Mouse (Mus musculus) CH12.LX (cell line): ENCODE measurements around the gene Vamp2.
A peak's percentile ranks its signal among the peaks of the same experiment; 100 is the strongest.

ENCODE experiments used
- BHLHE40 ChIP-seq: IDR thresholded peaks from 2 replicates; pipeline ENCODE4 v1.6.1; 2011; ENCODE audit warnings: mild to moderate bottlenecking, low read depth, low read length, improper control_type of control experiment
- CHD2 ChIP-seq: IDR thresholded peaks from 2 replicates; pipeline ENCODE4 v1.6.1; 2011; ENCODE audit warnings: low read length, improper control_type of control experiment
- CTCF ChIP-seq, 2 experiments: IDR thresholded peaks in 1 of 2; conservative IDR thresholded peaks in 1 of 2; 2 replicates each; pipeline ENCODE4 v1.5.1; 2011 to 2012; ENCODE audit warnings: low read depth in 2 of 2, low read length in 2 of 2, improper control_type of control experiment in 1 of 2, inconsistent platforms in 1 of 2, mild to moderate bottlenecking in 1 of 2, moderate library complexity in 1 of 2
- EP300 ChIP-seq: IDR thresholded peaks from 2 replicates; pipeline ENCODE4 v1.6.1; 2011; ENCODE audit warnings: low read length, improper control_type of control experiment
- MAX ChIP-seq: IDR thresholded peaks from 2 replicates; pipeline ENCODE4 v1.6.1; 2011; ENCODE audit warnings: low read length, improper control_type of control experiment
- MAZ ChIP-seq: IDR thresholded peaks from 2 replicates; pipeline ENCODE4 v1.6.1; 2012; ENCODE audit warnings: low read depth, mild to moderate bottlenecking, inconsistent platforms, low read length, improper control_type of control experiment, moderate library complexity
- POLR2A ChIP-seq: IDR thresholded peaks from 2 replicates; pipeline ENCODE4 v1.6.1; 2011; ENCODE audit warnings: low read depth, mild to moderate bottlenecking, improper control_type of control experiment, low read length
- SIN3A ChIP-seq: IDR thresholded peaks from 2 replicates; pipeline ENCODE4 v1.6.1; 2012; ENCODE audit warnings: low read length, improper control_type of control experiment, inconsistent platforms
- UBTF ChIP-seq: IDR thresholded peaks from 2 replicates; pipeline ENCODE4 v1.6.1; 2012; ENCODE audit warnings: low read depth, mild to moderate bottlenecking, inconsistent platforms, low read length, improper control_type of control experiment, moderate library complexity
- USF2 ChIP-seq: conservative IDR thresholded peaks from 2 replicates; pipeline ENCODE4 v1.6.1; 2011; ENCODE audit warnings: low read depth, low read length, improper control_type of control experiment
- ZKSCAN1 ChIP-seq: IDR thresholded peaks from 2 replicates; pipeline ENCODE4 v1.6.1; 2012; ENCODE audit warnings: low read depth, inconsistent platforms, low read length, improper control_type of control experiment, borderline replicate concordance
- ZNF384 ChIP-seq: IDR thresholded peaks from 2 replicates; pipeline ENCODE4 v1.6.1; 2012; ENCODE audit warnings: low read depth, low read length, improper control_type of control experiment, inconsistent platforms

GRCm38 (mm10) chr11:69117737-69118695 is 29.7 kb downstream of the Vamp2 start:
- TF ChIP-seq USF2 (no peak), POLR2A (0 out of 2 replicates have a peak, but pooled peaks have one; percentile 40), CHD2 (peak; percentile 79), ZNF384 (no peak), ZKSCAN1 (no peak), EP300 (peak; percentile 65; the same call in 1 of the 2 replicates), CTCF (conservative IDR thresholded peaks at IDR 0.05 in 1 of 2, IDR thresholded peaks at IDR 0.05 in 1 of 2; ENCODE audit: low read depth in 2 of 2, low read length in 2 of 2) (no peak), MAZ (peak; percentile 72), MAX (peak; percentile 49; the same call in 1 of the 2 replicates), UBTF (peak; percentile 67; the same call in 1 of the 2 replicates), BHLHE40 (peak; percentile 89), SIN3A (peak; percentile 83)
